Mouse (Mus musculus): ENCODE measurements around the gene Itih5.
A peak's percentile ranks its signal among the peaks of the same experiment; 100 is the strongest.

Itih5 gene

DNA sequence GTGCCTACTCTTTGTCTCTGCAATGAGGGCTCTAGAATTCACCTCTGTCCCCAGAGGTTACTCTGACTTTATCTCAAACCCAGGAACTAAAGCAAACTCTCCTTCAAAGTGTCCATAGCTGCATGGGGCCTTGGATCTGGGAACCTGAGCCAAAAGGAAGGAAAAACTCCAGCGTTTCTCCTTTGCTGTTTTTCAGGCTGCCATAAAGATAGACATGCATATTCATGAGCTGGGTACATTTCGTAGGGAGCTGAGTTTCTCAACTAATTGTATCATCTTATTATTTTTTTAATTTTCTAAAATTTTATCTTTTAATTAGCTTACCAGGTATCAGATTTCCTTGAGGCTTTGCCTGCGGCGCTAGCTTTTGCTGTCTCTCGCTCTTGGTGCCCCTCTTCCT is 106.7 kb downstream of the Itih5 start:
- DNase-seq (ENCODE audit: low spot score in 2 of 2), result no peak

DNA sequence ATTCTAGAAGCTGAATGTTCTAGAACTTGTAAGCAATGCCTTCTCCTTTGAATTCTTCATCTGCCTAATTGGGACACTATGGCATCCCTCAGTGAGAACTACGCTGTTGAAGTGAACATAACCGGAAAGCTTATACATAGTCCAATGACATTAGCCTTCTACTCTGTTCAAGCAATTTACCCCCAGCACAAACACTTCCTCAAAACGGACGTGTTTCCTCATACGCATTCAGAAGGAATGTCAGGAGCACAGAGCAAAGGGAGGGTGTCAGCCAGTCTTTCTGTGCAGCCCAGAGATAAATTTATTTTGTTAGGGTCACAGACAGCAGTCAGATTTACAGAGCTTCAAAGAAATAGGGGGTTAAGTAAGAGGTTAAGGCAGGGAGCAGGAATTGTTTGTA is 108.0 kb downstream of the Itih5 start:
- no peak for DNase-seq (ENCODE audit: low spot score in 2 of 2)

DNA sequence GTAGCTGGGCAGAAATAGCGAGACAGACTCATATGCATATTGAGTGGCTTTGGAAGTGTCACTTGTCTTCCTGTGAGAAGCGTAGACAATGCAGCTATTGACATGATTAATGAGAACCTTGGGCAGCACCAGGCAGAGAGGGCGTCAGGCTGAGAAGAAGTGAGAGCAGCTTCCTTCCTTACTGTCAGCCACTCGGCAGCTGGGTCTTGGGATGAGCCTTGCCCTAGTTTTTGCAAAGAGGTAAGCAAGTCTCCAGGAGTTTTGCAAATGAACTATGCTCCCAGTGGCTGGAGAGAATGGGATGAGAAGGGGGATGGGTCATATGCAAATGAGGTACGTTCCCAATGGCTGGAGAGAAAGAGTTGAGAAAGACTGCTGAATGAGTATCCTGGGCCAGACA is 109.4 kb downstream of the Itih5 start:
- no peak for DNase-seq (ENCODE audit: low spot score in 2 of 2)

DNA sequence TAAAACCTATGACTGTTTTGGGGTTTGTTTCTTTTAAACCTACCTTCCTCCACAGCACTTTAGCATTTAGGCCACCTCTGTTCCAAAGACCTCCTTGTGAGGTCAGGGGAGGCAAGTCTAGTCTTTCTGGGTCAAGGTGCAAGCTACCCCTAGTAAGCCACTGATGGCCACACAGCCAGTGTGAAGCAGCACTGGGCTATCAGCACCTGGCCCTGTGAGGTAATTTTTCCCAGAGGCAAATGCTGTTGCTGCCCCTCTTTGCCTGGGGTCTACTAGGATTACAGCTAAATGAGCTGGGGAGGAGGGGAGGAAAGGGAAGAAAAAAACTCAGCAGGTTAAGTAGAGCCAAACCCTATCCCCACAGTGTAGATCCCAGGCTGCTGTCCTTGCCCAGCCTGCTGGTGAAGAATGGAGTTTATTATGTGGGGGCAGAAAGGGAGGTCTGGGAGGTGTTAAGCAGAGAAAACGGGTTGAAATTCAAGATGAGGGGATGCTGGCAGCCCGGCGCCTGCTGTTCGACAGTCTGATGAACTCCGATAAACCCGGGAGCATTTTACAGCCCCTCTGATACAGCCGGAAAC is 110.6 kb downstream of the Itih5 start:
- no peak for DNase-seq (ENCODE audit: low spot score in 2 of 2)

DNA sequence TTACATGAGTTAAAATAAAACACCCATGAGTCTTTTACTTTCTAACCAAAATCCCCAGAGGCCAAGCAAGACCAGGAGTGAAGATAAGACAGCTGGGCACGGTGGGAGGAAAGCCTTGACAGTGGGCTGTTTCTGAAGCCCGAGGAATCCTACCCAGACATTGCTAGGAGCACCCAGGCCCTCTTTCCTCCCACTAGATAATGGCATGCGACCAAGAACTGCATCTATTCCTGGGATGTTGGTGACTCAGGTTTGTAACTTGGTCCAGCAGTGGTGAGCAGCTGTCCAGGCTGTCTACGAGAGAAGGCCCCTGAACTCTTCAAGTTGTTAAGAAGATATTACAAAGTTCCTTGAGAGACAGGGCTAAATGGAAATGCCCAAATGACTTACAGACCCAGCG is 112.5 kb downstream of the Itih5 start:
- peak; percentile 34 to 40 for DNase-seq (ENCODE audit: low spot score in 2 of 2)

DNA sequence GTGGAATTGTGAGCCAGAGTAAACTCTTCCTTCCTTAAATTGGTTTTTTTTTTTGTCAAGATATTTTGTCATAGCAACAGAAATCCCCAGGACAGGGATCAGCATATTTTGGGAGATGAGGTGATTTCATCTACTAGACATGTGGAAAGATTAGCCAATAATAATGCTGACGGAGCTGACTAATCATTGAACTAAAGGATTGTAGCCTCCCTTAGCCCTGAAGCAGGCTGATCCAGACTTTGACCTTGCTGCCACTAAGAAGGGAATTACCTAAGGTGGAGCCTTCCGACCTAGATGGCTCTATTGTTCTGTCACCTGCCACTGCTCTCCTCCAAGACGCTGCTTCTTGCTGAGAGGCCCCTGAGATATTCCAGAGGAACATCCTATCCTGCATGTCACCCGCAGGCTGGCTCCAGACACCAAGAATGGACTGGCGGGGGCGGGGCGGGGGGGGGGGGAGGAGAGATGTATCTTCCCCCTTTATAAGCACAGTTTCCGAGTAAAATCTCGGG is 119.3 kb downstream of the Itih5 start:
- no peak for DNase-seq (ENCODE audit: low spot score in 2 of 2)

DNA sequence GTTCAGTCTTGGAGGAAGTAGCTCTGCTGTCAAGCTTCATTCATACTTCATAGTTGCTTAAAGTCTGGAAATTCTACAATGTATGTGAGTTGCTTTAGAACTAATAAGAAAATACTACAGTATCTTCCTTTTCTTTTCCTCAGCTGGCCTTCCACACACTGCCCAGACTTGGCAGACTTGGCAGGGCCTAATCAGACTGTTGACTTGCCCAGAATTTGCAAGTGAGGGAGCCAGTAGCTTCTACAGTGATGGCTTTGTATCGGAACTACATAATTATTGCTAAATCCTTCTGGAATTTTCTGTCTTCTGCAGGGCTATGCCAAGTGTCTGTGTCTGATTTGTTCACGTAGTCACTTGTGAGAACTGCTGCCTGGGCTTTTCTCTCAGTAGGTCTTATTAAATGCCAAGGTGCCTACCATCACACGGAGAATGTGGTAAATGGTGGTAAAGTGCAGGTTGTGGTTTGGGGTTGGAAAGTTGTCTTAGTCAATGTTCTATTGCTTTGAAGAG is 120.2 kb downstream of the Itih5 start:
- no peak for DNase-seq (ENCODE audit: low spot score in 2 of 2)

DNA sequence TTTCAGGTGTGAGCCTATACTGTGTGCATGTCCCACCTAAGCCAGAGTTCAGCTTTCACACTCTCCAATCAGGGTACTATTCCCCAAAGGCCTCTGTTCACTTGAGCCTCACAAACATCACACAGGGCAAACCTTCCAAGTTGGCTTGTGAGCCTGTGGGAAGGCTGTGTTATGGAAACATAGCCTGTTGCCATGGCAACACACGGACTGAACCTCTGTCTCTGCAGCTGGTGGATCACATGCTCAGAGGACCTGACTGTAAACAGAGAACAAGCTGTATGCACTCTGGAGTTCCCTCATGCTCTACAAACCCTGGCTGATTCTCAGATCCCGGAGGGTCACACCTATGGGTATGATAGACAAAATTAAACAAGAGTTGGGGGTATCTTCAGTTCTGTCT is 122.8 kb downstream of the Itih5 start:
- DNase-seq (ENCODE audit: low spot score in 2 of 2), result peak; percentile 44 to 65

DNA sequence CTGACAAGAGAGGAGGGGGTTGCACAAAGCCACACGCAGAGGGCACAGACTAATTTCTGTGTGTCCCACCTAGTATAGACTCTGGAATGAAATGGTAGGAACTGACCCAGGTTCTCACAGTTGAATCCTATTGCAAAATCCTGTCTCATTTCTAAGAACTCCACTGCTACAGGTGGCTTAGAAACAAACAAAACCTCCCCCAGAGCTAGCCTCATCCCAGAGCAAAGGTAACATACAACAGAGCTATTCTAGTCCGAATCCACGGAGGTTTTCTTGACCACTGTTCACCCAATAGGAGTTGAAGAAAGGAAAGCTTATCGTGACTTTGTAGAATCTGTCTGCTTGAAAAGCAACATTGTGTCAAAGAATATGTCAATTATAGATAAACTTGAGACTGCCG is 130.3 kb downstream of the Itih5 start:
- DNase-seq (ENCODE audit: low spot score in 2 of 2), result no peak

DNA sequence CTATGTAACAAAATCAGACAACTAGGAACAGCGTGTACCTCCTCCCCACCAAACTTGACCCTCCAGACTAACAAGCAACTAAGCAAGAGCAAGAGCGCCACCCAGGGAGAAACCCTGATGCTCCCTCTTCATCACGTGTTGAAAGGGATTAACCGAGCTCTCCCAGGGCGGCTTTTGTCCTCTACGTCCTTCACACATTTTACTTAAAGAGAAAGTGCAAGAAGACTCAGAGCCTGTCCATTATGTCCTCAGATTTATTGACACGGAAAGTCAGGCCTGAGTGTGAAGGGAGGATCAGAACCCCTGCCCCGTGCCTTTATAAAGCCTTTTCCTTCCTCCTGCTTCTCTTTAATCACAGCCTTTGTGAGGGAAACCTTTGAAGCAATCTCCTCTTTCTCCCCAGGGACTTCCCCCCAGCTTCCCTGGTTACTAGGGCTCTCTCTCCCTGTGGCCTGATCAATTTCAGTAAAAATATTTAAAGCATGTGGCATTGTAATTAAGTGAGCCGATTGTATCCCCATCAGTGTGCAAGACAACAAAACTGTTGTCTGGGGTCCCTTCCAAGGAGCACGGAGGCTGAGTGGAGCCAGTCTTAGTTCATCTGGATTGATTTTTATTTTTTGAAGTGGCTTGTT is 131.4 kb downstream of the Itih5 start:
- DNase-seq (ENCODE audit: low spot score in 2 of 2), result peak in 1 of 2 experiments; percentile 22

DNA sequence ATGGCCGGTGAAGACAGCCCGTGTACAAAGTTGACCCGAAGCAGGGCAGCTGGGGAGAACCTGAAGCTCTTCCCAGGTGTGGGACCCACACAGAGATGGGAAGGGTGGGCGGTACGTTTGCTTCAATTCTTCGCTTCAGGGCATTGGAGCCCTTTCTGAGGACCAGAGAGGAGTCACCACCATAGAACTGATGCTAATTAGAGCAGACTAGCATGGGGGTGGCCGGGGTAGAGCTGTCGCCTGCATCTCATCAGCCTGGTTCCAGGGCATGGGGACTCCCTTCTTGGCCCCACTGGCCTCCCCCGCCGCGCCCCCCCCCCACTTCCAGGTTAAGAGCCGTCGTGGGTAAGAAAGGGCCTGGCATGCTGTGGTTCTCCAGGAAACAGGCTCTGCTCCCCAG is 132.6 kb downstream of the Itih5 start:
- no peak for DNase-seq (ENCODE audit: low spot score in 2 of 2)

DNA sequence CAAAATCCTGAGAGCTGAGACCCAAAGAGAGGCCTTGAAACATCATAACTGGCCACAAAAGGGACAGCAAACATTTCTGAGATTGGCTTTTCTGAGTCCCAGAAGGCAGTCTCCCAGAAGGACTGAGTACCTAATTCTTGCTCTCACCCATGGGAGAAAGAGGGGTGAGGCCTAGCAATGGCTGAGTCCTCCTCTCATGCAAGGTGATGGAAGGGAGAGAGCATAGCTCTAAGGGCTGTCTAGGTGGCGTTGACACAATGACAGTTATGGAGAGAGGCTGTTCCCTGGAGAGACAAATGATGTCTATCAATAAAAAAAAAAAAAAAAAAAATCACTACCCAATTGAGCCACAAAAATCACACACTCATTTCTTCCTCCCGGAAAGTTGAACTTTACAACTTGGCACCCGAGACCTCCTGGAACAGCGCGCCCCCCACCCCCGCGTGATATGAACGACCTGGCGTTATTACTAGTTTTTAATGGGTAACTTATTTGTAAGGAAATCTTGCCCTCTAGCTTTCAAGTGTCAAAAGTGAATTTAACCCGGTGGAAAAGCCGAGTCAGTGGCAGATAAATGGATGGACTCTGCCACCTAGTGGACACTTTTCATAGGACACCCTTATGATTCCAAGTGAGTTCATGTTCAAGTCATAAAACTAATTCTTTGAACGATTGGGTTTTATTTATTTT is 134.9 kb downstream of the Itih5 start:
- DNase-seq (ENCODE audit: low spot score in 2 of 2), result peak; percentile 81 to 87

DNA sequence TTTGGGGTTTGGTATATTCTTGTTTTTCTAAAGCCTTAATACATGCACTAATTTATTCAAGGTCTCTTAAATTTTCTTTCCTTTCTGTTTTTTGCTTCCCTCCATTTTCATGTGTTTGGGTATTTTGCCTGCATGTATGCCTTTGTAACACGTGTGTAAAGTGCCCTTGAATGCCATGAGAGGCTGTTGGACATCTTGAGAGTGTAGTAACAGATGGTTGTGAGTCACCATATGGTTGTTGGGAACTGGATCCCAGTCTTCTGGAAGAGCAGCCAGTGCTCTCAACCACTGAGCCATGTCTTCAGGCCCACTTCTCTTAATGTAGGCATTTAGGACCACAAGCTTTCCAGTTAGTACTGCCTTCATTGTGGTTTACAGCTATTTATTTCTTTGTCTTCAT is 135.5 kb downstream of the Itih5 start:
- DNase-seq (ENCODE audit: low spot score in 2 of 2), result no peak

DNA sequence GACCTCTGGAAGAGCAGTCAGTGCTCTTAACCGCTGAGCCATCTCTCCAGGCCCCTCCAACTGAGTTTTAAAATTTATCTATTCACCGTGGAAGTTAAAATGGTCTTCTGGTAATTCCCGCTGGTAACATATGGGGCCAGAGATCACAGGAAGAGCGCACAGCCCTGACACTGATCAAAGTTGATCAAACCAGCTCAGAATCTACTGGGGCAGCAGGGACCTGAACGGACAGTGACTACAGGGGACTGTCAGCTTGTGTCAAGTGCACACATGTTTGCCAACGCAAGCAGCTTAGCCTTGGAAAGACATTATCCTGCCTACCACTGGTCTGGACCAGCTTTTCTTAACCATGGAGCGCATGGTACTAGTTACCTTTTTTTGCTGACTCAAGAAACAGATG is 136.7 kb downstream of the Itih5 start:
- DNase-seq (ENCODE audit: low spot score in 2 of 2), result no peak

DNA sequence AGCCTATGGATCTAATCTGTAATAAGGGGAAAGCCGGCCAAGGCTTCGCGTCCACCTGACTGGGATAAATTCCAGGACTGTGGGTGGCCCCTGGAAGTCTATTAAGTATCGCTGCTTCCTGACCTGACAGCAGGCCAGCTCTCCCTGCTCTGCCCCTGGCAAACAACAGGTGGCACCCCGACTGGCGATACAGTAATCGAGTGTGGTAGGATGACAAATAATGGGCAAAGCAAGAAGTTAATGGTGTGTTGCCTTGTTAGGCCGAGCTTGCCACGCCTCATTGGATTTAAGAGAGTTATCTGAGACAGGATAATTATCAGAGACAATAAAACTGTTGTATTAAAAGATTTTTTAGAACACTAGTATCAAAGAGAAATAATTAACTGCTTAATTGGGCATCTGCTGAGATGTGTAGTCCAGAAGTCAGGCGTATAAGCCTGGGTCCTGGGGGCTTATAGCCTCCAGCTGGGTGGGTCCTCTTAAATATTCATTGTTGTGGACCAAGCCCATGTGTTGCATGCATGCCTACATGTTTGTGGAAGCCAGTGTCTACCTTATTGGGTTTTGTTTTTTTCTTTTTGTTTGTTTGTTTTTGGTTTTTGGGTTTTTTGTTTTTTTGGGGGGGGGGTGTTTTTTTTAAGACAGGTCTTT is 140.3 kb downstream of the Itih5 start:
- no peak for DNase-seq (ENCODE audit: low spot score in 2 of 2)

DNA sequence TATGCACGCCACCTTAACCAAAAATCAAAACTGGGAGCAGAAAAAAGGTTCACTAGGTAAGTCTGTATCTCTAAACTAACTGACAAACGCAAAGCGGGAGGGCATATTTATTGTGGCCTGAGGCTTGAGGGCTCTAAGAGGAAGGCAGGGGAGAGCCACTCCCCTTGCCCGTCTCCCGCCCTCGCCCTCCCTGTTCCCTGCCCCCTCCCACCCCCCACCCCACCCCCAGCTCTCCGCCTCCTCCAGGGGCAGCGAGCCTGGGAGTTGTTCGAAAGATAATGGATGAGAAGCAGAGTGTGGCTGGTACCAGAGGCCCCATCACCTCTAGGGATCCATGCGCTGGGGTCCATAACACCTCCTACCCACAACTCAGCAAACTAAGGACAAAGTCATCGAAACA is 142.5 kb downstream of the Itih5 start:
- no peak for DNase-seq (ENCODE audit: low spot score in 2 of 2)

DNA sequence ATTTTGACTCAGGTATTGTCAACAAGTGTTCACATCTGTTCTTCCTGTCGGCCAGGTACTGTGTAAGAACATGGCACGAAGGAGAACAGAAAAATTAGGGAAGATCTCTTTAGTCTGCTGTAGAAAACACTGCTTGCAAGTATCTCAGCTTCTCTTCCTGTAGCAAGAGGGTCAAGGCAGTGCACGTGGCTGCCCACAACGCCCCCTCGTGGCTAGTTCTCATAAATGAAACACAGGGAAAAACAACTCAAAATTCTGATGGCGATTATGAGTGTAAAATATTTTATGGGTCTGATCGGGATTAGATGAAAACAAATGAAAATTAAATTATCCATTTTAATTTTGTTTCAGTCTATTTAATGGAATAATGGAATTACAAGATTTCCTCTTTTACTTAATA is 146.9 kb downstream of the Itih5 start:
- no peak for DNase-seq (ENCODE audit: low spot score in 2 of 2)

DNA sequence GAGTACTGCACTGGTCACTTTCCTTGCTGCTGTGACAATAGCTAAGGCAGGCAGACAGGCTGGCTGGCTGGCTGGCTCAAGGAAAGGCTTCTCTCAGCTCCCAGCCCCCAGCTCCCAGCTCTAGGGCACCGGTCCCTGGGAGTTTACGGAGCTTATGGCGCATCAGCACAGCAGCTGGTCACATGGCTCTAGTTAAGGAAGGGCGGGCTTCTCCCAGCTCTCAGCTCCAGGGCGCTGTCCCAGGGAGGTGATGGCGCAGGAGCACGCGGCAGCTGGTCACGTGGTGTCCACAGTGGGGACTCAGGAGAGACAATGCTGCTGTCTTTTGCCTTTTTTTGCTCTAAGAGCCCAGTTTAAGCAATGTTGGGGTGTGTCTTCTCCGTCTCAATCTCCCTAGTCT is 147.4 kb downstream of the Itih5 start:
- peak in 1 of 2 experiments; percentile 18 for DNase-seq (ENCODE audit: low spot score in 2 of 2)

DNA sequence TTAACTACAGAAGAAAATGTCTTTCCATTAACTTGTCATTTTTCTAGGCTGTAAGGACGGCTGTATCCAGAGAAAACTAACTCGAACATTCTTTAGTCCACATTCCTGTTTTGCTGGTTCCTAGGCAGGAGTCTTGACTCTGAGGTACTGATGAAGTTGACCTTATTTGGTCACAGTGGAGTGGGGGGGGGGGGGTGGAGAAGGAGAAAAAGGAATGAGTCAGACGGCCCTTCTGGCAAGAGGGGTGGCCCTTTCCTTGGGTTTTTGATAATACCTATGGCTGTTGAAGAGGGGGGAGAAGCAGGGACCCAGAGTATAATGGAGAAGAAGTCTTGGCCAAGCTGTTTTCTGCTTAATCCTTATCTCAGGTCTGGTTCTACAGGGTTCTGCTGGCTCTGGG is 148.0 kb downstream of the Itih5 start:
- no peak for DNase-seq (ENCODE audit: low spot score in 2 of 2)

DNA sequence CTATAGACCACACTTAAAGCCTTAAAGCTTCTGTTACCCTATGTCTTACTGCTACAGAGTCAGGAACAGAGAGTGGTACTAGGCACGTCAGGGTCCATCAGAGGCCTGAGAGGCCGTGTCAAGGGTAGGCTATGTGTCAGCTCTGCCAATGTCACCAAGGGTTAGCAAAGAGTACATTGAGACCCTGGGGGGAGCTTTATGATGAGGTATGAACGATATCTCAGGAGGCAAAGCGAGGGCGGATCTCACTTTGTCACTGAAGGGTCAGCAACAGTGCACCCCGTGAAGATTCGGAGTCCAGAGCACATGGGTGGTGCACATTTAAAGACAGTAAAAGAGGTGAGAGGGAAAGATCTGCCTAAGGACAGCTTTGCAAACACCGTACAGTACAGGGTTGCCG is 148.6 kb downstream of the Itih5 start:
- DNase-seq (ENCODE audit: low spot score in 2 of 2), result no peak

DNA sequence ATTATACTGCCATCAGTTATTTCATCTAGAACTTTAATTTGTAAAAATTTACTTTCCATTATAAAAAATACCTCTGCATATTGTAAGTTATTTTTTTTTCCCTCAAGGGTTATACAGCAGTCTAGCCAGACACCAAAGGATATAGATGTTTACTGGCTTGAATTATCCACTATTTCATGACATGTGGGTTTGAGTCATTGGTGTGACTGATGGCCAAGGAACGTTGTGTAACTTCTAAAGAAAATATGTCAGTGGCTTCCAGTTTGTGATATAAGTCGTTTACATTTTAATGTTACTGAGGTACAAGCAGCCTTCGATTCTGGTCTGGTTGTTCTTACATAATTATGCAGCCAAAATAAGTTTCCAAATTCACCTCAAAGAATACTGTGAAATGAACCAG is 151.5 kb downstream of the Itih5 start:
- no peak for DNase-seq (ENCODE audit: low spot score in 2 of 2)
